Mouse (Mus musculus) duodenum, adult 2 months (tissue): Measurements from ENCODE around the gene Ube2e3. TPM values are rescaled to one million over a fixed set of nuclear protein-coding genes. Genes with fewer than 3 reads are reported as not detected.

Experiments
- polyA plus RNA-seq: library from polyadenylated mRNA; depleted of rRNA; stranded (reverse); fragments of >200 nt; gene quantifications from 2 replicates; pipeline ENCODE4 v1.2.3, GENCODE M21; 2012; ENCODE audit warnings: low replicate concordance; rRNA removed

Ube2e3 gene
- polyA plus RNA-seq: 27.8 and 41.2 TPM in 2 replicates

GRCm38 (mm10) chr2:78867726-78868510 lies at the start of gene Ube2e3:
Gene Ube2e3 (plus strand): TSS chr2:78868124.

